Comparison of ENCODE assay signal across 24 mouse cellular contexts in genomic region chr4:148220656-148221055, GRCm38 (mm10).
DNase-seq lines count a peak whose midpoint lies in the region; ATAC-seq and TF ChIP-seq lines count a peak whose summit lies in the region.
"Had no signal": no experiment of that assay in that cellular context is flagged by ENCODE, and none has a peak within 500 bp of the region (broad histone marks: within the 10 kb centered on the region; RNA-seq: fewer than 3 reads in every experiment).

No protein-coding gene starts in this region.

- no peak overlapping the region for H3K9ac ChIP-seq in kidney, embryonic 16.5 days (replicated peaks; ENCODE audit: low read length)
- H3K9ac ChIP-seq in MEL (ENCODE audit: control insufficient read depth, low read depth, low read length, poor library complexity, severe bottlenecking) = no peak overlapping the region
- no peak overlapping the region for H3K9ac ChIP-seq in hindbrain, embryonic 16.5 days (ENCODE audit: low read depth, low read length)
- H3K9ac ChIP-seq: forebrain, embryonic 15.5 days; intestine, embryonic 15.5 days; liver, embryonic 15.5 days; midbrain, embryonic 12.5 days; neural tube, embryonic 13.5 days; stomach, embryonic 15.5 days had no signal

- no peaks in the 10 kb centered on the region for H3K79me2 ChIP-seq in MEL (ENCODE audit: control insufficient read depth, insufficient read depth, low read length, poor library complexity)

- TF ChIP-seq POLR2A in MEL (IDR thresholded peaks at IDR 0.05; ENCODE audit: control insufficient read depth in 1 of 2, insufficient read depth in 1 of 2, low read depth in 1 of 2, low read length in 2 of 2, poor library complexity in 1 of 2) = no peak

- no peak overlapping the region for H3K4me2 ChIP-seq in kidney, embryonic 16.5 days (replicated peaks; ENCODE audit: low read depth, low read length)
- H3K4me2 ChIP-seq in hindbrain, embryonic 16.5 days (ENCODE audit: low read length) = no peak overlapping the region
- H3K4me2 ChIP-seq: forebrain, embryonic 15.5 days; intestine, embryonic 15.5 days; liver, embryonic 15.5 days; midbrain, embryonic 12.5 days; neural tube, embryonic 13.5 days; stomach, embryonic 15.5 days had no signal

- no peak overlapping the region for H3K27ac ChIP-seq in kidney, embryonic 16.5 days (ENCODE audit: low read length)
- H3K27ac ChIP-seq in MEL (ENCODE audit: control insufficient read depth, low read depth, low read length) = no peak overlapping the region
- no peak overlapping the region for H3K27ac ChIP-seq in hindbrain, embryonic 16.5 days (ENCODE audit: low read depth, low read length)
- no peak overlapping the region for H3K27ac ChIP-seq in heart, embryonic 10.5 days
- H3K27ac ChIP-seq: forebrain, embryonic 15.5 days; intestine, embryonic 15.5 days; limb, embryonic 10.5 days; liver, embryonic 15.5 days; macrophage; midbrain, embryonic 12.5 days; neural tube, embryonic 13.5 days; stomach, embryonic 15.5 days had no signal

- no peak for DNase-seq in kidney, postnatal 14 days
- DNase-seq in A20 (ENCODE audit: low read depth, low spot score) (peak; percentile 6), MEL (ENCODE audit: low read depth, low spot score) (peak; percentile 54)
- no peak for DNase-seq in cerebellum, adult 9-11 months
- no peak for DNase-seq in heart, embryonic 10.5 days (ENCODE audit: low spot score)
- DNase-seq: adrenal gland, postnatal 25 days; cerebellum, postnatal 14 days; heart, postnatal 4 days; kidney, adult 8-10 months; liver; right cerebral cortex, adult 18-20 months; right cerebral cortex, postnatal 4 days; thymus, postnatal 36 days had no signal

- no peak for TF ChIP-seq EP300 in MEL (IDR thresholded peaks at IDR 0.05; ENCODE audit: low read depth in 1 of 2, low read length in 2 of 2)

- no peak for TF ChIP-seq CTCF in MEL (IDR thresholded peaks at IDR 0.05 in 2 of 3, conservative IDR thresholded peaks at IDR 0.05 in 1 of 3; ENCODE audit: control insufficient read depth in 1 of 3, insufficient read depth in 1 of 3, low read depth in 2 of 3, low read length in 3 of 3, poor library complexity in 1 of 3, severe bottlenecking in 1 of 3)

- no peak overlapping the region for H3K4me3 ChIP-seq in kidney, embryonic 16.5 days (ENCODE audit: low read length)
- H3K4me3 ChIP-seq in MEL (ENCODE audit: control insufficient read depth in 1 of 2, insufficient read depth in 1 of 2, low read depth in 2 of 2, low read length in 2 of 2) = no peak overlapping the region
- H3K4me3 ChIP-seq in hindbrain, embryonic 16.5 days (ENCODE audit: low read length) = no peak overlapping the region
- no peak overlapping the region for H3K4me3 ChIP-seq in heart, embryonic 10.5 days
- H3K4me3 ChIP-seq: forebrain, embryonic 15.5 days; intestine, embryonic 15.5 days; limb, embryonic 10.5 days; liver, embryonic 15.5 days; midbrain, embryonic 12.5 days; myocyte; neural tube, embryonic 13.5 days; stomach, embryonic 15.5 days had no signal

- H3K4me1 ChIP-seq in kidney, embryonic 16.5 days (ENCODE audit: insufficient read depth, low read length) = peaks cover 4% of the 10 kb centered on the region; the same call in 1 of the 2 replicates
- no peaks in the 10 kb centered on the region for H3K4me1 ChIP-seq in MEL (ENCODE audit: control insufficient read depth in 1 of 2, insufficient read depth in 2 of 2, low read length in 2 of 2)
- H3K4me1 ChIP-seq in hindbrain, embryonic 16.5 days (ENCODE audit: control insufficient read depth, insufficient read depth, low read depth, low read length) = peaks cover 15% of the 10 kb centered on the region
- no peaks in the 10 kb centered on the region for H3K4me1 ChIP-seq in heart, embryonic 10.5 days
- H3K4me1 ChIP-seq: intestine, embryonic 15.5 days; liver, embryonic 15.5 days; stomach, embryonic 15.5 days had no signal

- 0 out of 2 replicates have a peak, but pooled peaks have one; percentile 25 for ATAC-seq in kidney, embryonic 16.5 days (ENCODE audit: low FRiP score, low TSS enrichment)
- ATAC-seq in hindbrain, embryonic 16.5 days = peak; percentile 54
- ATAC-seq: forebrain, embryonic 15.5 days; intestine, embryonic 15.5 days had no signal

- H3K9me3 ChIP-seq in kidney, embryonic 16.5 days (ENCODE audit: low read length) = no peaks in the 10 kb centered on the region
- no peaks in the 10 kb centered on the region for H3K9me3 ChIP-seq in MEL (replicated peaks; ENCODE audit: insufficient read depth, low read length)
- no peaks in the 10 kb centered on the region for H3K9me3 ChIP-seq in hindbrain, embryonic 16.5 days (ENCODE audit: control insufficient read depth, low read length)
- no peaks in the 10 kb centered on the region for H3K9me3 ChIP-seq in heart, embryonic 10.5 days
- H3K9me3 ChIP-seq: forebrain, embryonic 15.5 days; intestine, embryonic 15.5 days; limb, embryonic 10.5 days; liver, embryonic 15.5 days; midbrain, embryonic 12.5 days; neural tube, embryonic 13.5 days; stomach, embryonic 15.5 days had no signal

- no peaks in the 10 kb centered on the region for H3K36me3 ChIP-seq in kidney, embryonic 16.5 days (ENCODE audit: insufficient read depth, low read length)
- H3K36me3 ChIP-seq in MEL (ENCODE audit: control insufficient read depth in 1 of 2, insufficient read depth in 2 of 2, low read length in 2 of 2) = no peaks in the 10 kb centered on the region
- H3K36me3 ChIP-seq in hindbrain, embryonic 16.5 days (ENCODE audit: control insufficient read depth, insufficient read depth, low read length) = no peaks in the 10 kb centered on the region
- H3K36me3 ChIP-seq in heart, embryonic 10.5 days = no peaks in the 10 kb centered on the region
- H3K36me3 ChIP-seq: forebrain, embryonic 15.5 days; intestine, embryonic 15.5 days; limb, embryonic 10.5 days; liver, embryonic 15.5 days; midbrain, embryonic 12.5 days; neural tube, embryonic 13.5 days; stomach, embryonic 15.5 days had no signal

- peaks cover 20% of the 10 kb centered on the region; the same call in 1 of the 2 replicates for H3K27me3 ChIP-seq in kidney, embryonic 16.5 days (ENCODE audit: insufficient read depth, low read length)
- H3K27me3 ChIP-seq in MEL (ENCODE audit: control insufficient read depth in 1 of 2, insufficient read depth in 2 of 2, low read length in 2 of 2) = no peaks in the 10 kb centered on the region
- peaks cover 2% of the 10 kb centered on the region; the same call in 1 of the 2 replicates for H3K27me3 ChIP-seq in hindbrain, embryonic 16.5 days (replicated peaks; ENCODE audit: control insufficient read depth, insufficient read depth, low read length)
- peaks cover 72% of the 10 kb centered on the region for H3K27me3 ChIP-seq in heart, embryonic 10.5 days (ENCODE audit: insufficient read depth, poor library complexity, severe bottlenecking)

- WGBS in kidney, embryonic 16.5 days = 5% methylated on average over 10 of the region's 10 CpGs
- 5% methylated on average over 9 of the region's 10 CpGs for WGBS in hindbrain, embryonic 16.5 days
- WGBS in heart, embryonic 10.5 days = 3% methylated on average over 10 of the region's 10 CpGs

- no peak for TF ChIP-seq RAD21 in MEL (IDR thresholded peaks at IDR 0.05; ENCODE audit: low read depth, low read length)

TF ChIP-seq in MEL, 35 proteins besides CTCF, POLR2A, EP300 and RAD21:
- TF ChIP-seq MYC (IDR thresholded peaks at IDR 0.05; ENCODE audit: low read depth, low read length) (no peak), TBP (IDR thresholded peaks at IDR 0.05; ENCODE audit: low read depth, low read length) (0 out of 2 replicates have a peak, but pooled peaks have one; percentile 12), POLR2AphosphoS5 (IDR thresholded peaks at IDR 0.05; ENCODE audit: borderline replicate concordance, low read depth, low read length) (no peak), ZKSCAN1 (IDR thresholded peaks at IDR 0.05; ENCODE audit: low read depth, low read length) (no peak), E2F4 (IDR thresholded peaks at IDR 0.05; ENCODE audit: borderline replicate concordance, low read depth, low read length) (no peak), MAZ (IDR thresholded peaks at IDR 0.05; ENCODE audit: low read depth, low read length) (no peak), ZNF384 (IDR thresholded peaks at IDR 0.05; ENCODE audit: low read depth, low read length) (no peak)

Comparison
In these comparisons a context has a peak if more than half of its experiments do, and no peak if none do; other contexts are left out.
1. DNase-seq: peak in A20 (single experiment) and MEL (single experiment); none in kidney, postnatal 14 days (single experiment), cerebellum, adult 9-11 months (single experiment) and heart, embryonic 10.5 days (single experiment).